Mouse (Mus musculus) hindbrain, embryonic 10.5 days (tissue): ENCODE measurements around the gene Magi2. TPM values are rescaled to one million over a fixed set of nuclear protein-coding genes. Genes with fewer than 3 reads are reported as not detected.

Source experiments
- DNase-seq: peaks from one replicate; pipeline ENCODE4 v3.0.0-alpha.2; 2017; ENCODE audit warnings: low spot score
- H3K27ac ChIP-seq: fragments of 300-500 bp; sonication (generic); 2 replicates; pipeline ENCODE4 v1.5.1; 2016; ENCODE audit warnings: mild to moderate bottlenecking, moderate library complexity
- H3K27me3 ChIP-seq: fragments of 300-500 bp; sonication (generic); 2 replicates; pipeline ENCODE4 v1.6.1; 2016; ENCODE audit warnings: mild to moderate bottlenecking; ENCODE audit not compliant: poor library complexity, insufficient read depth, severe bottlenecking
- H3K36me3 ChIP-seq: fragments of 300-500 bp; sonication (generic); 2 replicates; pipeline ENCODE4 v1.6.1; 2016; ENCODE audit warnings: mild to moderate bottlenecking, moderate library complexity
- H3K4me1 ChIP-seq: fragments of 300-500 bp; sonication (generic); replicated peaks from 2 replicates; pipeline ENCODE4 v1.6.1; 2016; ENCODE audit warnings: mild to moderate bottlenecking
- H3K4me3 ChIP-seq: fragments of 300-500 bp; sonication (generic); 2 replicates; pipeline ENCODE4 v1.5.1; 2016; ENCODE audit warnings: mild to moderate bottlenecking, moderate library complexity
- H3K9me3 ChIP-seq: fragments of 300-500 bp; sonication (generic); 2 replicates; pipeline ENCODE4 v1.6.1; 2016; ENCODE audit warnings: mild to moderate bottlenecking, moderate library complexity
- WGBS: fragments of 180-500 bp; shearing (Covaris S2); methylation state at CpG from one replicate; pipeline ENCODE4 v1.1.7; 2016; 5-methylcytosine and 5-hydroxymethylcytosine counted together
- polyA plus RNA-seq: library from polyadenylated mRNA; unstranded; fragments of >200 nt; fragmentation: Nextera tagmentation; extraction: Ambion mirVana; gene quantifications from 2 replicates; pipeline ENCODE4 v1.2.1, GENCODE M21; 2016

Gene Magi2
- polyA plus RNA-seq, 1 experiment from 2014 or later: 9.9 TPM

DNA sequence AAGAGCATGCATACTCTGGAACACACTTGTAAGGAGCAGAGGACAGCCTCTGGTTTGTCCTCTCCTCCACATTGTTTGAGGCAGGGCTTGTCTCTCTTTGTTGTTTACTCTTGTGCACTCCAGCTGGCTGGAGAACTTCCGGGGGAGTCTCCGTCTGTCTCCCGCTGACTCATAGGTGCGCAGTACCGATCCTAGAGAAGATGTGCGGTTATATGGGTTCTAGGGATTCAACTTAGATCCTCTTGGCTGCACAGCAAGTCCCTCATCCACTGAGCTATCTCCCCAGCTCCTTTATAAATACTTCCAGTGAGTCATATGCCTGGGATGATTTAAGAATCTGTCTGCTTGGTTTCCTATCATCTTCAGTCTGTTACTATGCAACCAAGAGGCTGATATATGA is 1341.6 kb downstream of the Magi2 start:
- no peak overlapping the region for H3K4me3 ChIP-seq
- no peaks in the 10 kb centered on the region for H3K27me3 ChIP-seq
- no peak for DNase-seq
- 91% methylated on average over 6 of the region's 6 CpGs for WGBS
- no peaks in the 10 kb centered on the region for H3K9me3 ChIP-seq
- peaks cover 18% of the 10 kb centered on the region; the same call in 1 of the 2 replicates for H3K4me1 ChIP-seq
- no peak overlapping the region for H3K27ac ChIP-seq
- H3K36me3 ChIP-seq: no peaks in the 10 kb centered on the region

DNA sequence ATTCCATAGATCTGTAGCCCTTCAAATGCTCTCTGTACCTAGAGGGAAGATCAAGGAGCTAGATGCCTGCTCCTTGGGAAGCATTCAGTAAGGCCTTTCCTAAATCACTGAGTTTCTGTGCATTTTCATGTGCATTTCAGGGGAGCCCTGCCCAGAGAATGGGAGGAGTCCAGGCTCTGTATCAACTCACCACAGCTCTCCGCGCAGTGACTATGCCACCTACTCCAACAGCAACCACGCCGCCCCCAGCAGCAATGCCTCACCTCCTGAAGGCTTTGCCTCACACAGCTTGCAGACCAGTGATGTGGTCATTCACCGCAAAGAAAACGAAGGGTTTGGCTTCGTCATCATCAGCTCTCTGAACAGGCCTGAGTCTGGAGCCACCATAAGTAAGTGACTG is 1342.1 kb downstream of the Magi2 start:
- DNase-seq: no peak
- WGBS: 94% methylated on average over 7 of the region's 7 CpGs

DNA sequence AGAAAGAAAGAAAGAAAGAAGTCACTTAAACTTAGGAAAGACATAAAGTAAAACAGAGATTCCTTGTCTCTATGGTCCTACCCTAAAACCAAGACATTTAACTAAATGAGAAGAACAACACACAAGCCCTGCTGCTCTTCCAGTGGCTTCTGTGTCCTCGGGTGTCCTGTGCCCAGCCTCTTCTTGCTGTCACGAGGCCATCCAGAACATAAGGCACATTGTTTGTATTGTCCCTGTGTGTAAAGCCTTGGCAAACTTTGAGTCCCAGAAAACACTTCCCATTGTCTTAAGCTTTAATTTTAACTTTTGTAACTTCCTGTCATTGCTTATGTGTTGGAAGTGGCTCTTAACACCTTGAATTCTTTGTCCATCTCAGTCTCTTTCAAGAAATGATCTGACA is 1348.0 kb downstream of the Magi2 start:
- Histone ChIP-seq H3K9me3 (no peaks in the 10 kb centered on the region), H3K4me1 (peaks cover 23% of the 10 kb centered on the region; the same call in 1 of the 2 replicates), H3K27ac (no peak overlapping the region), H3K36me3 (no peaks in the 10 kb centered on the region), H3K4me3 (no peak overlapping the region), H3K27me3 (no peaks in the 10 kb centered on the region)
- DNase-seq: no peak
- WGBS: 63% methylated on average over 2 of the region's 2 CpGs

More for the DNA sequence above, 1342.1 kb downstream of the Magi2 start:
- H3K4me3 ChIP-seq: no peak overlapping the region
- peaks cover 18% of the 10 kb centered on the region; the same call in 1 of the 2 replicates for H3K4me1 ChIP-seq
- H3K9me3 ChIP-seq: no peaks in the 10 kb centered on the region
- no peaks in the 10 kb centered on the region for H3K27me3 ChIP-seq
- H3K27ac ChIP-seq: no peak overlapping the region
- no peaks in the 10 kb centered on the region for H3K36me3 ChIP-seq

DNA sequence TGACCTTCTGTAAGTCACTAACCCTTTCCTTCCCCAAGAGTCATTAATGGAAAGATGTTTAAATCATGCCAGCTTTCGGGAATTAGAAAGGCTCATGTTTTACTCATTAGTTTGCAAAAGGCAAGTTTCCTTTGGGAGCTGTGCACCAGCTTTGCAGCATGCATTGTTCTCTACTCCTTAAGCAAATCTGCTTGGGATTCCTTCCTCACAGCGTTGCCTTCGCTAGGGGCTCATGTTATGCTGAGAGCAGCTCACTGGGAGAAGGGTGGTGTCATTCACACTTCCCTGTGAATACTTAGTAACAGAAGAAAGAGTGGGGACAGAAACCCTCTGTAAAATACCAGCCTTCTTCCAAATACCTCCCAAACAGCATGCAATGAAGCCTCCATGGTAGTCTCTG is 1349.0 kb downstream of the Magi2 start:
- Histone ChIP-seq H3K4me3 (no peak overlapping the region), H3K27ac (no peak overlapping the region), H3K9me3 (no peaks in the 10 kb centered on the region), H3K27me3 (no peaks in the 10 kb centered on the region; the same call in 1 of the 2 replicates), H3K36me3 (no peaks in the 10 kb centered on the region), H3K4me1 (peaks cover 15% of the 10 kb centered on the region; the same call in 1 of the 2 replicates)
- WGBS: 34% methylated on average over 3 of the region's 3 CpGs
- no peak for DNase-seq

DNA sequence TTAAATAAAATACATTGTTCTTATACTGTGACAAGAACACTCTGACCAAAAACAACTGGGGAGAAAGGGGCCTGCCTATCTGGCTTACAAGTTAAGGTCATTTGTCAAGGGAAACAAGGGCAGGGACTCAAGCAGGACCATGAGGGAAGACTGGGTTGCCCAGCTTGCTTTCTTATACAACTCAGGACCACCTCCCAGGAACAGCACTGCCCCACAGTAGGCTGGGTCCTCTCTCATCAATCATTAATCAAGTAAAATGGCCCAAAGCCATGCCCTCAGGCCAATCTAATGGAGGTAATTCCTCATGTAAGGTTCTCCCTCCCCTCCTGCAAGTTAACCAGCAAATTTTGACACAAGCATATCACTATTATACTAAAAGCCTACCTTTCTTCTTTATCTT is 1349.4 kb downstream of the Magi2 start:
- Histone ChIP-seq H3K36me3 (no peaks in the 10 kb centered on the region), H3K27me3 (no peaks in the 10 kb centered on the region; the same call in 1 of the 2 replicates), H3K27ac (no peak overlapping the region), H3K4me3 (no peak overlapping the region), H3K4me1 (peaks cover 10% of the 10 kb centered on the region; the same call in 1 of the 2 replicates), H3K9me3 (no peaks in the 10 kb centered on the region)
- no peak for DNase-seq

DNA sequence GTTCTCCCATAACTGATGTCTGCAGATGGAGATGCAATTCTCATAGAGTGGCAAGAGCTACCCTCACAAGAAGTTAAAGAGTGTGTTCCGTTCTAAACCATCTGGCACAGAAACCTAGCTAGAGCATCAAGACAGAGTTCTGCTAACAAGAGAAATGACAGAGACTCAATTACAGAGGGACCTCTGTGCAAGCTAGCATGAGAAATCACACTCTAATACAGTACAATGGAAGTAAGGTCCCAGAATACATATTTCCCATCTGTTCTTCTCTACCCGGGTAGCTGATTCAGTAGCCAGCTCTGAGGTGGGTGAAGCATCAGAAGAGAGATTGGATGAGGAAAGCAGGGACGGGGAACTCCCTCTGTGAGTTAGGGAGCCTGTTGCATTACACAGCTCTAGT is 1351.8 kb downstream of the Magi2 start:
- no peaks in the 10 kb centered on the region; the same call in 1 of the 2 replicates for H3K27me3 ChIP-seq
- 92% methylated on average over 3 of the region's 3 CpGs for WGBS
- no peak overlapping the region for H3K27ac ChIP-seq
- peaks cover 7% of the 10 kb centered on the region; the same call in 1 of the 2 replicates for H3K4me1 ChIP-seq
- no peak for DNase-seq
- no peak overlapping the region for H3K4me3 ChIP-seq
- no peaks in the 10 kb centered on the region for H3K36me3 ChIP-seq
- H3K9me3 ChIP-seq: no peaks in the 10 kb centered on the region

DNA sequence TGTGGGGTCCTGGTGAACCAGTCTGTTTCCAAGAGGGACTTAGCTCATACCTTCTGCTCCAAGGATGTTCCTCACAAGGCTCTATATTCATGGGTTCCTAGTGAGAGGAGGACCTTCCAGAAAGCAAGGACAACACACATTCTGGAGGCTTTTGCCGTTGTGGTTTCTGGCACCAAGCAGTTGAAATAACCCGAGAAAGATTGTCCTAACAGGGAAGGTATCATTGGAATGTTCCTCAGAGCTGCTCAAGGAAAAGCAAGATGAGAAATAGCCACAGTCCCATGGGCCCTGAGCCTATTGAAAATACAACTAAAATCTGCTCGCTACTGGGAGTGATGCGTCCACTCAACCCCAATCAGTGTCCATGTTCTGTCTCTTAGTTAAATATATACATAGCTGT is 1353.8 kb downstream of the Magi2 start:
- Histone ChIP-seq H3K4me1 (peaks cover 6% of the 10 kb centered on the region; the same call in 1 of the 2 replicates), H3K27ac (no peak overlapping the region), H3K36me3 (no peaks in the 10 kb centered on the region), H3K9me3 (no peaks in the 10 kb centered on the region), H3K4me3 (no peak overlapping the region), H3K27me3 (no peaks in the 10 kb centered on the region; the same call in 1 of the 2 replicates)
- 96% methylated on average over 4 of the region's 4 CpGs for WGBS
- DNase-seq: no peak

DNA sequence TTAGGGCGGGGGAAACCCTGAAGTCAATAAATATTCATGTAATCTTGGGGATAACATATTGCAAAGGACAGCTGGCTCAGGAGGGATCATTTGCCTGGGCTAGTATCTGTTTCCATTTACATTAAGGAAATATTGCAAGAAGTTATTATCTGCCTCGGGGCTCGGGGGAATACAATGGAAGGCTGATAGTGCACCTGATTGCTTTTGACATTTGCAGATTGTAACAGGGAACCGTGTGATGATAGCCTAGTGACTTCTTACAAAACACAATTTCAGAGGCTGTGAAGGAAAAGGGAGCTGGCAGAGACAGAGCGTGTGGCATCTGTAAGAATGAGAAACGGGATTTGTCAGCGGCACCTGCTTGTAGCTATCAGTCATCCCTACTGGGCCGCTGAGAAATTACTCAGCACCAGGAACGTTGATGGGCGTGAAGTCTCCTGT is 1356.2 kb downstream of the Magi2 start:
- Histone ChIP-seq H3K9me3 (no peaks in the 10 kb centered on the region), H3K27ac (no peak overlapping the region), H3K4me3 (no peak overlapping the region), H3K27me3 (no peaks in the 10 kb centered on the region; the same call in 1 of the 2 replicates), H3K36me3 (no peaks in the 10 kb centered on the region), H3K4me1 (no peaks in the 10 kb centered on the region)
- DNase-seq: no peak
- 74% methylated on average over 10 of the region's 10 CpGs for WGBS

DNA sequence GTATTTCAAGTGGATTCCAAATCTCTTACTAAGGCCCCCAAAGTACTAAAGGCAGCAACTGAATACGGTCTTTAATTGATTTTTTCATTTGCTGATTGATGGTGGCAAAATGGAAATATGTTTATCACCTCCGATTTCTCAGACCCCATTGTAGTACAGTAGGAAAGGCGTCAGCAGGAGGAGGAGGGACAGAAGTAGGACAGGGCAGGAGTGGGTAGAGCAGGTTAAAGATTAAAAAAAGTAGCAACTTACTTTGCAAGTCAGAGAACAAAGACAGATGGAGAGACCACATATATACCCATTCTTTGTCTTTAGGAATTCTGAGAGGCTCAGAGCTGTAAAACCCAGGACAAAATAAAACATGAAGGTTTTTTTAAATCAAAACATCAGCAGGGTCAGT is 1356.8 kb downstream of the Magi2 start:
- no peaks in the 10 kb centered on the region for H3K36me3 ChIP-seq
- no peaks in the 10 kb centered on the region; the same call in 1 of the 2 replicates for H3K27me3 ChIP-seq
- no peaks in the 10 kb centered on the region for H3K9me3 ChIP-seq
- no peak overlapping the region for H3K27ac ChIP-seq
- no peaks in the 10 kb centered on the region for H3K4me1 ChIP-seq
- no peak for DNase-seq
- H3K4me3 ChIP-seq: no peak overlapping the region
- 78% methylated on average over 3 of the region's 3 CpGs for WGBS

DNA sequence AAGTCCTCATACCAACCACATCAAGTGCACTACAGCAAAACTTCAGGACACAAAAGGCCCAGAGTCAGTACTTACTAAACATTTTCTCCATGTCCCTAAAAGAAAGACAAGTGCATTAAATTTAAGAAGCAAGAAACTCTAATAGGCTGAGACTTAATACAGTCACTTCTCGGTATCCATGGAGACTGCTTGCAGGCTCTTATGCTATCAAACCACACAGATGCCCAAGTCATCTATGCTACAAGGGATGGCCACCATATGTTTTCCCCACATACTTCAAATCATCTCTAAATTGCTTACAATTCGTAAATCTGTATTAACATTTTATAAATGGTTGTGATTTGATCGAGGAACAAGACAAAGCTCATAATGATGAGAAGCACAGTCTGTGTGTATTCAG is 1357.9 kb downstream of the Magi2 start:
- Histone ChIP-seq H3K4me3 (no peak overlapping the region), H3K4me1 (no peaks in the 10 kb centered on the region), H3K9me3 (no peaks in the 10 kb centered on the region), H3K27me3 (no peaks in the 10 kb centered on the region; the same call in 1 of the 2 replicates), H3K36me3 (no peaks in the 10 kb centered on the region), H3K27ac (no peak overlapping the region)
- no peak for DNase-seq
- 89% methylated on average over 3 of the region's 3 CpGs for WGBS

DNA sequence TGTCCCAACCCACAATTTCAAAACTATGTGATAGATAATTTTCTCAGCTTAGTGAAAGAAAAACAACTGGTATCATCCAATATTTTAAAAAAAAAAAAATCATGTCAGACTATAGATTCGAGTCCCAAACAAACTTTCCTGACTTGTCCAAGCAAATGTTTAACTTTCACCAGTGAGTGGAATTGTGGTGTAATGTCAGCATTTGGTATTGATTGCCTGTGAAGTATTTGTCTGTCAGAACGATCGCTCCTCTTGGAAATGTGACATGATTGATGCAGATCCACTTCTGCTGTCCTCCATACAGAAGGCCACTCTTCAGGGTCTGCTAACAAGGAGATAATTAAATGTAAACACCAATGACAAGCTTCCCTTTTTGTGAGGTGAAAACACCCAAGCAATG is 1362.9 kb downstream of the Magi2 start:
- H3K27ac ChIP-seq: no peak overlapping the region
- no peaks in the 10 kb centered on the region for H3K27me3 ChIP-seq
- no peaks in the 10 kb centered on the region for H3K4me1 ChIP-seq
- no peaks in the 10 kb centered on the region for H3K36me3 ChIP-seq
- WGBS: 74% methylated on average over 3 of the region's 3 CpGs
- no peaks in the 10 kb centered on the region for H3K9me3 ChIP-seq
- H3K4me3 ChIP-seq: no peak overlapping the region
- DNase-seq: no peak

DNA sequence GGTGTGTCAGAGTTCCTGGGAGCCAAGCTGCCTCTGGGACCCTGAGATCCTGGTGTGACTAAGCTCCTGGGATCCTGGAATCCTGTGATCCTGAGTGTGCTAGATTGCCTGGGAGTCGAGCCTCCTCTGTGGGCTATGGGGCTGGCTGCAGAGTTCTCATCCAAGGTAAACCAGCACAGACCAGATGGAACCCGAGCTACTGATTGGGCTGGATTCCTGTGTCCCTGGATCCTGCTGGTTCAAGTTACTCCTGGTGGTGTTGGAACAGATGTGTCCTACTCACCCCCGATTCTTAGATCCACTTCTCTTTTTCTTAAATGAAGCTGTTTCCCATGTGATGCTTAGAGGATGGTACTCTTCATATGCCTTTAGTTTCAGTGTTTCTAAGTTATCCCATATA is 1371.4 kb downstream of the Magi2 start:
- no peak for DNase-seq
- 78% methylated on average over 3 of the region's 3 CpGs for WGBS
- no peaks in the 10 kb centered on the region for H3K27me3 ChIP-seq
- H3K27ac ChIP-seq: no peak overlapping the region
- no peaks in the 10 kb centered on the region for H3K4me1 ChIP-seq
- no peaks in the 10 kb centered on the region for H3K36me3 ChIP-seq
- H3K9me3 ChIP-seq: no peaks in the 10 kb centered on the region; the same call in 1 of the 2 replicates
- no peak overlapping the region for H3K4me3 ChIP-seq

DNA sequence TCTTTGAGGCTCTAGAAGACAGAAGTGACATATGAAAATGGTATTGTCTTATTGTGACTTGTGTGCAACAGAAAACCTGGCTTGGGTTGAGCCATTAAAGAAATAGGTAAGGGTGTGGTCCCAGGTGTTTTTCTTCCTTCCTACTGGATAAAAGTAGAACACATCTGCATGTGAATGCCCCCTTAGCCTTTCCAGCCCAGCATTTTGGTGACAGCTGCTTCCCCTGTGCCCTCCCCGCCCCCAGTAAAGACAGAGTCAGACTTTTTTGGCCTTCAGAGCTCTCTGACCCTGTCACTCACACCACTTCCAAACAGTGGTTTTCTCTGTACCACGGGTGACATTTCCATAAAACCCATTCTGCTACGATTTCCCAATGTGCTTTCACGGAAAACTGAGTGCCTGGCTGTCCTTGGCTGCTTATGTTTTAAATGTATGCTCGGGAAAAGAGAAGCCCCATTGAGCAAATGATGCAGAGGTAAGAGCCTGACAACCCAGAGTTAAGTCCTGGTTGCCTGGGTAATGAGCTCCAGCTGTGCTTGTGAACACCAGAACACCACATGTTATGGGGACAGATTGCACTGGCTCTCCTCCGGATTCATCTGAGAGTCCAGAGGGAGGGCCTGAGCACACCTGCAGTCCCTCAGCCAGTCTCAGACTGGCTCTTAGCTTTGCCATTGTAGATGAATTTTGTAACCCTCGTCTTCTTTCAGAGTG is 1377.1 kb downstream of the Magi2 start:
- Histone ChIP-seq H3K27me3 (no peaks in the 10 kb centered on the region), H3K9me3 (no peaks in the 10 kb centered on the region), H3K4me3 (no peak overlapping the region), H3K36me3 (no peaks in the 10 kb centered on the region), H3K4me1 (peaks cover 12% of the 10 kb centered on the region), H3K27ac (no peak overlapping the region)
- 30% methylated on average over 7 of the region's 7 CpGs for WGBS
- DNase-seq: peak; percentile 33
